Comparison of ENCODE assay signal across 19 mouse cellular contexts in genomic region chr4:92833835-92834234, GRCm38 (mm10).
DNase-seq lines count a peak whose midpoint lies in the region; ATAC-seq lines count a peak whose summit lies in the region.
"Had no signal": no experiment of that assay in that cellular context is flagged by ENCODE, and none has a peak within 500 bp of the region (broad histone marks: within the 10 kb centered on the region; RNA-seq: fewer than 3 reads in every experiment).

No protein-coding gene starts in this region.

- peak; percentile 60 for ATAC-seq in forebrain, embryonic 11.5 days (replicated peaks; ENCODE audit: low FRiP score)
- ATAC-seq in neural tube, embryonic 12.5 days (ENCODE audit: low FRiP score, low read depth): peak; percentile 63
- ATAC-seq in midbrain, embryonic 15.5 days (replicated peaks): peak; percentile 56
- ATAC-seq in megakaryocyte progenitor cell, adult 5-6 weeks (replicated peaks; ENCODE audit: poor library complexity): no peak
- ATAC-seq: inflammation-experienced regulatory T-cells, adult 6 months; Patski had no signal

- H3K4me1 ChIP-seq in forebrain, embryonic 11.5 days (replicated peaks; ENCODE audit: control insufficient read depth, insufficient read depth, low read length): no peaks in the 10 kb centered on the region
- peaks cover 5% of the 10 kb centered on the region; the same call in 1 of the 2 replicates for H3K4me1 ChIP-seq in forebrain, embryonic 10.5 days
- no peaks in the 10 kb centered on the region for H3K4me1 ChIP-seq in neural tube, embryonic 12.5 days
- peaks cover 8% of the 10 kb centered on the region; the same call in 1 of the 2 replicates for H3K4me1 ChIP-seq in midbrain, embryonic 15.5 days
- H3K4me1 ChIP-seq: embryonic facial prominence, embryonic 13.5 days; limb, embryonic 13.5 days had no signal

- H3K27ac ChIP-seq in forebrain, embryonic 11.5 days (ENCODE audit: low read depth, low read length): no peak overlapping the region
- no peak overlapping the region for H3K27ac ChIP-seq in forebrain, embryonic 10.5 days
- H3K27ac ChIP-seq in neural tube, embryonic 12.5 days: no peak overlapping the region
- H3K27ac ChIP-seq in midbrain, embryonic 15.5 days: no peak overlapping the region
- H3K27ac ChIP-seq: embryonic facial prominence, embryonic 13.5 days; left cerebral cortex, adult 2 months; limb, embryonic 13.5 days had no signal

- no peak overlapping the region for H3K9ac ChIP-seq in forebrain, embryonic 11.5 days (ENCODE audit: low read length)
- no peak overlapping the region for H3K9ac ChIP-seq in neural tube, embryonic 12.5 days
- no peak overlapping the region for H3K9ac ChIP-seq in midbrain, embryonic 15.5 days
- H3K9ac ChIP-seq: embryonic facial prominence, embryonic 13.5 days; limb, embryonic 13.5 days had no signal

- 15% methylated on average over 5 of the region's 5 CpGs for WGBS in forebrain, embryonic 11.5 days
- WGBS in forebrain, embryonic 10.5 days: 33% methylated on average over 5 of the region's 5 CpGs
- 44% methylated on average over 5 of the region's 5 CpGs for WGBS in neural tube, embryonic 12.5 days
- WGBS in midbrain, embryonic 15.5 days: 13% methylated on average over 5 of the region's 5 CpGs

- H3K36me3 ChIP-seq in forebrain, embryonic 11.5 days (ENCODE audit: control insufficient read depth, insufficient read depth, low read length): no peaks in the 10 kb centered on the region
- no peaks in the 10 kb centered on the region for H3K36me3 ChIP-seq in forebrain, embryonic 10.5 days (replicated peaks)
- no peaks in the 10 kb centered on the region for H3K36me3 ChIP-seq in neural tube, embryonic 12.5 days
- H3K36me3 ChIP-seq in midbrain, embryonic 15.5 days (replicated peaks): no peaks in the 10 kb centered on the region
- H3K36me3 ChIP-seq: embryonic facial prominence, embryonic 13.5 days; limb, embryonic 13.5 days had no signal

- no peaks in the 10 kb centered on the region for H3K27me3 ChIP-seq in forebrain, embryonic 11.5 days (ENCODE audit: control insufficient read depth, insufficient read depth, low read length)
- no peaks in the 10 kb centered on the region for H3K27me3 ChIP-seq in forebrain, embryonic 10.5 days (ENCODE audit: poor library complexity, severe bottlenecking)
- no peaks in the 10 kb centered on the region for H3K27me3 ChIP-seq in neural tube, embryonic 12.5 days (replicated peaks)
- no peaks in the 10 kb centered on the region for H3K27me3 ChIP-seq in midbrain, embryonic 15.5 days (replicated peaks)
- H3K27me3 ChIP-seq: embryonic facial prominence, embryonic 13.5 days; limb, embryonic 13.5 days; Patski had no signal

- DNase-seq in forebrain, embryonic 11.5 days (ENCODE audit: low spot score): no peak
- no peak for DNase-seq in forebrain, embryonic 10.5 days (ENCODE audit: extremely low spot score, low spot score)
- DNase-seq in neural tube, embryonic 10.5 days (ENCODE audit: extremely low spot score, low spot score): no peak
- no peak for DNase-seq in adrenal gland, postnatal 36 days
- no peak for DNase-seq in kidney, postnatal 36 days
- DNase-seq: cerebellum, adult 11 months; cerebellum, postnatal 25 days; gastrocnemius, postnatal 14 days; lung, postnatal 36 days; right cerebral cortex, adult 18-20 months; thymus, postnatal 14 days had no signal

- no peak overlapping the region for H3K4me3 ChIP-seq in forebrain, embryonic 11.5 days (ENCODE audit: low read depth, low read length)
- no peak overlapping the region for H3K4me3 ChIP-seq in forebrain, embryonic 10.5 days
- no peak overlapping the region for H3K4me3 ChIP-seq in neural tube, embryonic 12.5 days
- H3K4me3 ChIP-seq in midbrain, embryonic 15.5 days: no peak overlapping the region
- H3K4me3 ChIP-seq: embryonic facial prominence, embryonic 13.5 days; left cerebral cortex, adult 2 months; limb, embryonic 13.5 days had no signal

- H3K4me2 ChIP-seq in forebrain, embryonic 11.5 days (ENCODE audit: low read depth, low read length, severe bottlenecking): no peak overlapping the region
- no peak overlapping the region for H3K4me2 ChIP-seq in neural tube, embryonic 12.5 days (replicated peaks)
- peak overlapping the region; percentile 16; the same call in 1 of the 2 replicates for H3K4me2 ChIP-seq in midbrain, embryonic 15.5 days
- H3K4me2 ChIP-seq: embryonic facial prominence, embryonic 13.5 days; limb, embryonic 13.5 days had no signal

- H3K9me3 ChIP-seq in forebrain, embryonic 11.5 days (ENCODE audit: control insufficient read depth, low read length): no peaks in the 10 kb centered on the region
- no peaks in the 10 kb centered on the region for H3K9me3 ChIP-seq in forebrain, embryonic 10.5 days
- no peaks in the 10 kb centered on the region for H3K9me3 ChIP-seq in neural tube, embryonic 12.5 days
- H3K9me3 ChIP-seq in midbrain, embryonic 15.5 days: no peaks in the 10 kb centered on the region
- H3K9me3 ChIP-seq: embryonic facial prominence, embryonic 13.5 days; limb, embryonic 13.5 days had no signal
